Mouse (Mus musculus) myocyte (in vitro differentiated cells): Measurements from ENCODE around the gene Vwa8. TPM values are rescaled to one million over a fixed set of nuclear protein-coding genes. Genes with fewer than 3 reads are reported as not detected.
"Not testable (repeated sequence)": the region's sequence is repeated elsewhere in the genome, so short reads cannot be mapped to it uniquely, and the experiment has no call there.

Experiments
- H3K27me3 ChIP-seq: one replicate; pipeline ENCODE4 v1.6.1; 2011; ENCODE audit not compliant: control insufficient read depth, insufficient read depth, insufficient read length
- H3K36me3 ChIP-seq: one replicate; pipeline ENCODE4 v1.6.1; 2011; ENCODE audit not compliant: control insufficient read depth, insufficient read depth
- H3K4me2 ChIP-seq: one replicate; pipeline ENCODE4 v1.6.1; 2011; ENCODE audit warnings: low read depth, control low read depth
- H3K4me3 ChIP-seq: one replicate; pipeline ENCODE4 v1.5.1; 2011; ENCODE audit warnings: mild to moderate bottlenecking, control low read depth, moderate library complexity
- H3K79me2 ChIP-seq: one replicate; pipeline ENCODE4 v1.6.1; 2011; ENCODE audit not compliant: control insufficient read depth, insufficient read depth
- H3ac ChIP-seq: one replicate; pipeline ENCODE4 v1.6.1; 2011; ENCODE audit not compliant: control insufficient read depth, insufficient read length
- CEBPB ChIP-seq: IDR thresholded peaks from 2 replicates; pipeline ENCODE4 v1.6.1; 2011; ENCODE audit warnings: mild to moderate bottlenecking, moderate library complexity; ENCODE audit not compliant: poor library complexity, insufficient read depth, severe bottlenecking
- E2F4 ChIP-seq: IDR thresholded peaks from one replicate; pipeline ENCODE4 v1.6.1; 2011; ENCODE audit warnings: mild to moderate bottlenecking, control low read depth, moderate library complexity; ENCODE audit not compliant: insufficient read depth
- MAX ChIP-seq: IDR thresholded peaks from one replicate; pipeline ENCODE4 v1.6.1; 2011; ENCODE audit warnings: low read depth, mild to moderate bottlenecking, control low read depth
- MYOD1 ChIP-seq, 3 experiments: IDR thresholded peaks; one replicate each; pipeline ENCODE4 v1.6.1; 2011; ENCODE audit warnings: control low read depth in 2 of 3, low read depth in 2 of 3, mild to moderate bottlenecking in 2 of 3, moderate library complexity in 1 of 3; ENCODE audit not compliant: insufficient read length in 2 of 3, control insufficient read depth in 1 of 3
- MYOG ChIP-seq, 3 experiments: IDR thresholded peaks; one replicate each; pipeline ENCODE4 v1.6.1; 2011; ENCODE audit warnings: control low read depth in 2 of 3, low read depth in 2 of 3, mild to moderate bottlenecking in 2 of 3; ENCODE audit not compliant: insufficient read length in 2 of 3, control insufficient read depth in 1 of 3, insufficient read depth in 1 of 3
- POLR2A ChIP-seq: IDR thresholded peaks from one replicate; pipeline ENCODE4 v1.6.1; 2011; ENCODE audit warnings: low read depth, mild to moderate bottlenecking, control low read depth, moderate library complexity; ENCODE audit not compliant: insufficient read length
- POLR2AphosphoS2 ChIP-seq: IDR thresholded peaks from one replicate; pipeline ENCODE4 v1.6.1; 2011; ENCODE audit warnings: low read depth, control low read depth; ENCODE audit not compliant: insufficient read length
- REST ChIP-seq: IDR thresholded peaks from one replicate; pipeline ENCODE4 v1.6.1; 2011; ENCODE audit warnings: mild to moderate bottlenecking, control low read depth, moderate library complexity; ENCODE audit not compliant: insufficient read depth, insufficient read length
- SRF ChIP-seq: IDR thresholded peaks from one replicate; pipeline ENCODE4 v1.6.1; 2011; ENCODE audit warnings: low read depth; ENCODE audit not compliant: control insufficient read depth, insufficient read length
- TCF12 ChIP-seq: IDR thresholded peaks from one replicate; pipeline ENCODE4 v1.6.1; 2011; ENCODE audit warnings: mild to moderate bottlenecking, control low read depth; ENCODE audit not compliant: poor library complexity, insufficient read depth, severe bottlenecking
- TCF3 ChIP-seq: IDR thresholded peaks from one replicate; pipeline ENCODE4 v1.6.1; 2011; ENCODE audit warnings: low read depth, control low read depth; ENCODE audit not compliant: insufficient read length
- USF1 ChIP-seq: IDR thresholded peaks from one replicate; pipeline ENCODE4 v1.6.1; 2011; ENCODE audit warnings: low read depth, mild to moderate bottlenecking, control low read depth, moderate library complexity
- polyA plus RNA-seq: library from polyadenylated mRNA; unstranded; fragments of >200 nt; fragmentation: generic; extraction: Trizol; gene quantifications from one replicate; pipeline ENCODE4 v1.2.1, GENCODE M21; 2012; ENCODE audit warnings: missing spikeins

Vwa8 gene
- polyA plus RNA-seq, 1 experiment = 20.1 TPM

GRCm38 (mm10) chr14:78987543-78987942 lies 138.7 kb downstream of the Vwa8 start:
- TF ChIP-seq SRF = no peak
- no peak for TF ChIP-seq POLR2A
- no peak for TF ChIP-seq TCF12
- no peak for TF ChIP-seq REST
- TF ChIP-seq TCF3 = no peak
- no peak for TF ChIP-seq POLR2AphosphoS2
- Histone ChIP-seq H3K4me2 (no peak overlapping the region), H3K36me3 (no peaks in the 10 kb centered on the region), H3K79me2 (no peaks in the 10 kb centered on the region), H3K27me3 (no peaks in the 10 kb centered on the region), H3ac (no peak overlapping the region), H3K4me3 (no peak overlapping the region)

- Histone ChIP-seq H3ac (no peak overlapping the region), H3K4me3 (no peak overlapping the region)
These were observed 143.6 kb downstream of the Vwa8 start for GRCm38 (mm10) chr14:78992456-78992855.

GRCm38 (mm10) chr14:78993515-78993914 lies 144.7 kb downstream of the Vwa8 start:
- H3K4me2 ChIP-seq = no peak overlapping the region

More at GRCm38 (mm10) chr14:78992456-78992855, 143.6 kb downstream of the Vwa8 start:
- Histone ChIP-seq H3K27me3 (no peaks in the 10 kb centered on the region), H3K79me2 (no peaks in the 10 kb centered on the region), H3K36me3 (no peaks in the 10 kb centered on the region), H3K4me2 (no peak overlapping the region)
- TF ChIP-seq E2F4 = no peak
- no peak for TF ChIP-seq MYOG (IDR thresholded peaks at IDR 0.05; ENCODE audit: control insufficient read depth in 1 of 3, insufficient read depth in 1 of 3, insufficient read length in 2 of 3, low read depth in 2 of 3)
- no peak for TF ChIP-seq POLR2A
- TF ChIP-seq TCF3 = no peak
- no peak for TF ChIP-seq USF1
- no peak for TF ChIP-seq POLR2AphosphoS2
- no peak for TF ChIP-seq SRF
- TF ChIP-seq MAX = no peak
- no peak for TF ChIP-seq TCF12
- TF ChIP-seq MYOD1 (IDR thresholded peaks at IDR 0.05; ENCODE audit: control insufficient read depth in 1 of 3, insufficient read length in 2 of 3, low read depth in 2 of 3) = no peak
- TF ChIP-seq CEBPB = no peak
- no peak for TF ChIP-seq REST

GRCm38 (mm10) chr14:78996359-78996758 lies 147.5 kb downstream of the Vwa8 start:
- H3K79me2 ChIP-seq = no peaks in the 10 kb centered on the region
- no peaks in the 10 kb centered on the region for H3K27me3 ChIP-seq
- no peak overlapping the region for H3K4me2 ChIP-seq
- no peaks in the 10 kb centered on the region for H3K36me3 ChIP-seq
- H3K4me3 ChIP-seq = no peak overlapping the region
- no peak overlapping the region for H3ac ChIP-seq
- TF ChIP-seq TCF3 (no peak), USF1 (no peak), TCF12 (no peak), CEBPB (no peak), POLR2A (no peak), MYOD1 (IDR thresholded peaks at IDR 0.05; ENCODE audit: control insufficient read depth in 1 of 3, insufficient read length in 2 of 3, low read depth in 2 of 3) (no peak), POLR2AphosphoS2 (no peak), MYOG (IDR thresholded peaks at IDR 0.05; ENCODE audit: control insufficient read depth in 1 of 3, insufficient read depth in 1 of 3, insufficient read length in 2 of 3, low read depth in 2 of 3) (no peak), MAX (no peak), SRF (no peak)

More at GRCm38 (mm10) chr14:78993515-78993914, 144.7 kb downstream of the Vwa8 start:
- TF ChIP-seq E2F4 (no peak), REST (no peak), SRF (no peak), TCF12 (no peak), MYOG (IDR thresholded peaks at IDR 0.05; ENCODE audit: control insufficient read depth in 1 of 3, insufficient read depth in 1 of 3, insufficient read length in 2 of 3, low read depth in 2 of 3) (no peak), MYOD1 (IDR thresholded peaks at IDR 0.05; ENCODE audit: control insufficient read depth in 1 of 3, insufficient read length in 2 of 3, low read depth in 2 of 3) (no peak), POLR2AphosphoS2 (no peak), MAX (no peak), CEBPB (no peak), POLR2A (no peak), TCF3 (no peak), USF1 (no peak)
- no peaks in the 10 kb centered on the region for H3K27me3 ChIP-seq
- no peak overlapping the region for H3ac ChIP-seq
- no peak overlapping the region for H3K4me3 ChIP-seq
- no peaks in the 10 kb centered on the region for H3K79me2 ChIP-seq
- H3K36me3 ChIP-seq = no peaks in the 10 kb centered on the region

GRCm38 (mm10) chr14:79003576-79003975 lies 154.7 kb downstream of the Vwa8 start:
- Histone ChIP-seq H3K36me3 (no peaks in the 10 kb centered on the region), H3K79me2 (no peaks in the 10 kb centered on the region), H3ac (no peak overlapping the region), H3K4me2 (no peak overlapping the region), H3K27me3 (no peaks in the 10 kb centered on the region), H3K4me3 (no peak overlapping the region)
- no peak for TF ChIP-seq MYOG (IDR thresholded peaks at IDR 0.05; ENCODE audit: control insufficient read depth in 1 of 3, insufficient read depth in 1 of 3, insufficient read length in 2 of 3, low read depth in 2 of 3)
- no peak for TF ChIP-seq USF1
- TF ChIP-seq SRF = no peak
- TF ChIP-seq POLR2AphosphoS2 = no peak
- no peak for TF ChIP-seq TCF12
- no peak for TF ChIP-seq E2F4
- no peak for TF ChIP-seq MAX
- no peak for TF ChIP-seq POLR2A
- TF ChIP-seq MYOD1 (IDR thresholded peaks at IDR 0.05; ENCODE audit: control insufficient read depth in 1 of 3, insufficient read length in 2 of 3, low read depth in 2 of 3) = no peak
- TF ChIP-seq CEBPB = no peak
- no peak for TF ChIP-seq REST
- no peak for TF ChIP-seq TCF3

- H3K4me3 ChIP-seq, H3ac ChIP-seq, H3K27me3 ChIP-seq, H3K4me2 ChIP-seq, H3K36me3 ChIP-seq, H3K79me2 ChIP-seq: not testable (repeated sequence)
These were observed 168.9 kb downstream of the Vwa8 start for GRCm38 (mm10) chr14:79017710-79018109.
